Mouse (Mus musculus): ENCODE results near the gene Itgb5. TPM values are rescaled to one million over a fixed set of nuclear protein-coding genes. Genes with fewer than 3 reads are reported as not detected.

Gene Itgb5
- polyA plus RNA-seq, 1 experiment from 2014 or later: 46.9 TPM

GRCm38 (mm10) chr16:33863208-33863751, 33.8 kb downstream of the Itgb5 start:
- Histone ChIP-seq H3K27me3 (no peaks in the 10 kb centered on the region), H3K4me2 (no peak overlapping the region), H3K4me1 (peaks cover 9% of the 10 kb centered on the region), H3K36me3 (peaks cover 6% of the 10 kb centered on the region; the same call in 1 of the 2 replicates), H3K4me3 (replicated peaks) (no peak overlapping the region), H3K27ac (no peak overlapping the region), H3K9ac (no peak overlapping the region), H3K9me3 (replicated peaks) (no peaks in the 10 kb centered on the region)
- 80% methylated on average over 5 of the region's 5 CpGs for WGBS
- ATAC-seq (replicated peaks; ENCODE audit: low FRiP score): no peak

- ATAC-seq (replicated peaks; ENCODE audit: low FRiP score): no peak
- 78% methylated on average over 3 of the region's 3 CpGs for WGBS
- Histone ChIP-seq H3K4me1 (peaks cover 23% of the 10 kb centered on the region), H3K27ac (no peak overlapping the region), H3K27me3 (no peaks in the 10 kb centered on the region), H3K9me3 (replicated peaks) (no peaks in the 10 kb centered on the region), H3K36me3 (peaks cover 6% of the 10 kb centered on the region; the same call in 1 of the 2 replicates), H3K4me3 (replicated peaks) (no peak overlapping the region), H3K4me2 (no peak overlapping the region), H3K9ac (no peak overlapping the region)
Observed at GRCm38 (mm10) chr16:33870224-33870785, 40.8 kb downstream of the Itgb5 start.

GRCm38 (mm10) chr16:33870988-33871758, 41.7 kb downstream of the Itgb5 start:
- no peaks in the 10 kb centered on the region for H3K27me3 ChIP-seq
- 0 out of 2 replicates have a peak overlapping the region, but pooled peaks have one; percentile 2 for H3K9ac ChIP-seq
- H3K4me2 ChIP-seq: no peak overlapping the region
- H3K4me3 ChIP-seq (replicated peaks): no peak overlapping the region
- H3K4me1 ChIP-seq: peaks cover 23% of the 10 kb centered on the region
- 67% methylated on average over 13 of the region's 13 CpGs for WGBS
- peak overlapping the region; percentile 49 for H3K27ac ChIP-seq
- no peaks in the 10 kb centered on the region for H3K9me3 ChIP-seq (replicated peaks)
- ATAC-seq (replicated peaks; ENCODE audit: low FRiP score): 0 out of 2 replicates have a peak, but pooled peaks have one; percentile 10
- peaks cover 10% of the 10 kb centered on the region; the same call in 1 of the 2 replicates for H3K36me3 ChIP-seq

GRCm38 (mm10) chr16:33871865-33872443, 42.5 kb downstream of the Itgb5 start:
- Histone ChIP-seq H3K9me3 (replicated peaks) (no peaks in the 10 kb centered on the region), H3K27ac (peak overlapping the region; percentile 49), H3K27me3 (no peaks in the 10 kb centered on the region), H3K4me3 (replicated peaks) (no peak overlapping the region), H3K36me3 (peaks cover 7% of the 10 kb centered on the region; the same call in 1 of the 2 replicates), H3K4me2 (no peak overlapping the region), H3K9ac (no peak overlapping the region), H3K4me1 (peaks cover 23% of the 10 kb centered on the region)
- 52% methylated on average over 14 of the region's 14 CpGs for WGBS
- peak; percentile 60; the same call in 1 of the 2 replicates for ATAC-seq (replicated peaks; ENCODE audit: low FRiP score)

DNA sequence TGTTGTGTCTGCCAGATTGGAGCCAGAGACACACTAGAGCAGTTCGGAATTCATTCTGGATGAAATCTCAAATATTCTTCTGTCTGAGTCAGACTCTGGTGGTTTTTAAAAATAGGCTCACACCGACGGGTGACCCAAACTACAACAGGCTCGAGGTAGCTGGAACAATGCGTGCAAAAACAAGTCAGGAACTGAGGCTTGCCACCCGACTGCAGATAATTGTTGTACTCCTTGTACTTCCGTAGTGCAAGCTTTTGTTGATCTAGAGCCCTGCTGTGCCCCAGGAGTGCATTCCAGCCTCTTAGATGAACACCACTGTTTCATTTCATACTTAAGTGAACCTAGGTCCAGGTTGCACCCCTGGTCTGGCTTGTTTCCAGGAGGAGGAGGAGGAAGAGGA, 43.8 kb downstream of the Itgb5 start:
- peak overlapping the region; percentile 77 for H3K27ac ChIP-seq
- 71% methylated on average over 7 of the region's 7 CpGs for WGBS
- no peak overlapping the region for H3K9ac ChIP-seq
- H3K27me3 ChIP-seq: no peaks in the 10 kb centered on the region
- peaks cover 7% of the 10 kb centered on the region; the same call in 1 of the 2 replicates for H3K36me3 ChIP-seq
- no peak for ATAC-seq (replicated peaks; ENCODE audit: low FRiP score)
- no peak overlapping the region for H3K4me3 ChIP-seq (replicated peaks)
- no peaks in the 10 kb centered on the region for H3K9me3 ChIP-seq (replicated peaks)
- H3K4me1 ChIP-seq: peaks cover 27% of the 10 kb centered on the region
- no peak overlapping the region for H3K4me2 ChIP-seq

DNA sequence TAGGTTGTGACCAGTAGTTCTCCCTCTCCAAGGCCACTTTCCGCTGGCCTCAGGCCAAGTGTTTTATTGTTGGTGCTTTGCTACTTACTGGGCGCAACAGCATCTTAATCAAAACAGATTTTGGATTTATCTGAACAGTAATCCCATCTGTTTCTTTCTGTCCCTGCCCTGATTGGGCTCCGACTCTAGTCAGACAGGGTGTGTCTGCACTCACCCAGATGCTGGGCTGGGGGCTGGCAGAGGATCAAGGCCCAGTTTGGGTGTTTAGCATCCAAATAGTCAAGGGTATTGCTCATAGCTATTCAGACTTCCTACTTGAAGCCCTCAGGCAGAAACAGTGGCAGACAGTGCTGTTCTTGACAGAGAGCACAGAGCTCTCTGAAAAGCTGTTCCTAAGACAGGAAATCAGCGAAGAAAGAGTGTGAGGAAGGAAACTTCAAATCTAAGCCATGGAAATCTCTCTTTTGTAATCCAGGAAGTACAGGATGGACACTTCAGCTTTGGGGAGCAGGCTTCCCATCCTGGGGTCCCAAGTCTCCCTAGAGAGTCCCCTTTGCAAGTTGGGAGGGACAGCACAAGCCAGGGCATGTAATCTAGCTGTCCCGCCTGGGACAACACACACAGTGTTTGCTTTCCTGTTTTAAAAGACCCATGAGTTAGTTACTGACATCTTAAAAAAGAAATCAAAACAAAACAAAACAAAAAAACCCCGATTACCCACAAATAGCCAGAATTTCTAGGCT, 48.7 kb downstream of the Itgb5 start:
- peak overlapping the region; percentile 63 for H3K27ac ChIP-seq
- no peak for ATAC-seq (replicated peaks; ENCODE audit: low FRiP score)
- WGBS: 61% methylated on average over 6 of the region's 6 CpGs
- H3K9ac ChIP-seq: no peak overlapping the region
- H3K4me2 ChIP-seq: no peak overlapping the region
- H3K4me3 ChIP-seq (replicated peaks): no peak overlapping the region
- peaks cover 21% of the 10 kb centered on the region for H3K4me1 ChIP-seq
- H3K27me3 ChIP-seq: no peaks in the 10 kb centered on the region
- H3K36me3 ChIP-seq: peaks cover 7% of the 10 kb centered on the region; the same call in 1 of the 2 replicates
- no peaks in the 10 kb centered on the region for H3K9me3 ChIP-seq (replicated peaks)

DNA sequence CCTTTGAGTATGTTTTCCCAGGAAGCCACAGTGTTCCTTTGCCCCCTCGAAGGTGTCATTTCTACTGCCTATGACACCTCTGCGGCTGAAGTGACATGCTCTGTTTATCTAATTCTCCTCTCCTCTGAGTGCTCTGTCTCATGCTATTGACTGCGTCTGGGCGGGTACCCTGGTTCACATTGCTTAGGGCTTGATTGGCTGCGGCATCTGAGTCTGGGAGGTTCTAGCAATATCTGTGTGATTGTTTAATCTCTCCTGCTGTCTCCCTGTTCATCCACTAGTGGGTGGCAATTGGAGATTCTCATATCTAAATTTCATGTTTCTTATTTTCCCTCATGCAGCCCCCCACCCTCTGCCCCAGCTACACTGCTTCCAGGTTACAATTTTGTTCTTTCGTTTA, 49.6 kb downstream of the Itgb5 start:
- H3K4me3 ChIP-seq (replicated peaks): no peak overlapping the region
- no peaks in the 10 kb centered on the region for H3K9me3 ChIP-seq (replicated peaks)
- WGBS: 46% methylated on average over 6 of the region's 6 CpGs
- no peak overlapping the region for H3K27ac ChIP-seq
- peaks cover 7% of the 10 kb centered on the region; the same call in 1 of the 2 replicates for H3K36me3 ChIP-seq
- H3K4me2 ChIP-seq: no peak overlapping the region
- H3K9ac ChIP-seq: no peak overlapping the region
- ATAC-seq (replicated peaks; ENCODE audit: low FRiP score): no peak
- H3K27me3 ChIP-seq: no peaks in the 10 kb centered on the region
- H3K4me1 ChIP-seq: peaks cover 29% of the 10 kb centered on the region

GRCm38 (mm10) chr16:33879556-33879955, 50.1 kb downstream of the Itgb5 start:
- Histone ChIP-seq H3K4me3 (replicated peaks) (no peak overlapping the region), H3K27me3 (no peaks in the 10 kb centered on the region), H3K27ac (no peak overlapping the region), H3K4me1 (peaks cover 34% of the 10 kb centered on the region), H3K4me2 (no peak overlapping the region), H3K36me3 (peaks cover 7% of the 10 kb centered on the region; the same call in 1 of the 2 replicates), H3K9ac (no peak overlapping the region), H3K9me3 (replicated peaks) (no peaks in the 10 kb centered on the region)
- ATAC-seq (replicated peaks; ENCODE audit: low FRiP score): no peak
- 33% methylated on average over 4 of the region's 4 CpGs for WGBS

DNA sequence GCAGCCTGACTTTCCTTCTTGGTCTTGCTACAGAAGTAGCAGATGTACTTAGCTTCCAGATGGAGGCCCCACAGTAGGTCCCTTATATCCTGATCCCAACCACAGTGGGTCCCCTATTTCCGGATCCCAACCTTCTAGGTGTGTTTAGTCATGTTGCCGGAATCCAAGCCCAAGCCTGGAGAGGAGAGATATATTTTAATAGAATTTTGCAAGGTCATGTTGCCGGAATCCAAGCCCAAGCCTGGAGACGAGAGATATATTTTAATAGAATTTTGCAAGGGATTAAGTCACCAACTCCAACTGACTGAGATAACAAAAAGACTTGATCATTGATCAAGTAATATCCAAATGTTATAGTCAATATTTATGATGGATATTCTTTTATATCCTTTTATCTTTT, 51.3 kb downstream of the Itgb5 start:
- no peak overlapping the region for H3K4me3 ChIP-seq (replicated peaks)
- WGBS: 93% methylated on average over 4 of the region's 4 CpGs
- ATAC-seq (replicated peaks; ENCODE audit: low FRiP score): no peak
- H3K27ac ChIP-seq: no peak overlapping the region
- no peak overlapping the region for H3K9ac ChIP-seq
- no peak overlapping the region for H3K4me2 ChIP-seq
- H3K4me1 ChIP-seq: peaks cover 45% of the 10 kb centered on the region
- H3K27me3 ChIP-seq: no peaks in the 10 kb centered on the region
- peaks cover 7% of the 10 kb centered on the region; the same call in 1 of the 2 replicates for H3K36me3 ChIP-seq
- no peaks in the 10 kb centered on the region for H3K9me3 ChIP-seq (replicated peaks)

- Histone ChIP-seq H3K27ac (peak overlapping the region; percentile 65), H3K27me3 (no peaks in the 10 kb centered on the region), H3K36me3 (peaks cover 3% of the 10 kb centered on the region; the same call in 1 of the 2 replicates), H3K4me1 (peaks cover 60% of the 10 kb centered on the region), H3K4me2 (no peak overlapping the region), H3K4me3 (replicated peaks) (no peak overlapping the region), H3K9me3 (replicated peaks) (no peaks in the 10 kb centered on the region), H3K9ac (no peak overlapping the region)
- 39% methylated on average over 4 of the region's 4 CpGs for WGBS
- ATAC-seq (replicated peaks; ENCODE audit: low FRiP score): no peak
Observed at GRCm38 (mm10) chr16:33882540-33882939, 53.1 kb downstream of the Itgb5 start.
